Mouse (Mus musculus): Measurements from ENCODE around the gene Myo19. TPM values are rescaled to one million over a fixed set of nuclear protein-coding genes. Genes with fewer than 3 reads are reported as not detected.

The Myo19 gene
- polyA plus RNA-seq, 1 experiment, result 2.8 TPM

- Histone ChIP-seq H3K9me3 (peaks cover 2% of the 10 kb centered on the region; the same call in 1 of the 2 replicates), H3K4me3 (replicated peaks) (peak within 1 kb of the TSS; percentile 80), H3K4me1 (peaks cover 31% of the 10 kb centered on the region), H3K36me3 (replicated peaks; ENCODE audit: low read length) (no peaks in the 10 kb centered on the region), H3K27me3 (replicated peaks) (peaks cover 81% of the 10 kb centered on the region)
- TF ChIP-seq GATA1 (IDR thresholded peaks at IDR 0.05; ENCODE audit: borderline replicate concordance, low read length) (no peak), FLI1 (IDR thresholded peaks at IDR 0.05; ENCODE audit: low read length) (no peak)
These were observed 77.8 kb downstream of the Myo19 start, which contains the start of gene Car4 for GRCm38 (mm10) chr11:84957591-84958270. Gene Car4, plus strand, starts transcription at chr11:84957786.

GRCm38 (mm10) chr11:84958271-84958630, 78.3 kb downstream of the Myo19 start:
- Histone ChIP-seq H3K27me3 (replicated peaks) (peaks cover 84% of the 10 kb centered on the region), H3K4me1 (peaks cover 31% of the 10 kb centered on the region), H3K9me3 (peaks cover 2% of the 10 kb centered on the region; the same call in 1 of the 2 replicates), H3K36me3 (replicated peaks; ENCODE audit: low read length) (no peaks in the 10 kb centered on the region), H3K4me3 (replicated peaks) (peak overlapping the region; percentile 80)
- no peak for TF ChIP-seq GATA1 (IDR thresholded peaks at IDR 0.05; ENCODE audit: borderline replicate concordance, low read length)
- no peak for TF ChIP-seq FLI1 (IDR thresholded peaks at IDR 0.05; ENCODE audit: low read length)

GRCm38 (mm10) chr11:84959181-84959580, 79.2 kb downstream of the Myo19 start:
- Histone ChIP-seq H3K4me3 (replicated peaks) (no peak overlapping the region), H3K36me3 (replicated peaks; ENCODE audit: low read length) (no peaks in the 10 kb centered on the region), H3K4me1 (peaks cover 31% of the 10 kb centered on the region), H3K9me3 (peaks cover 2% of the 10 kb centered on the region; the same call in 1 of the 2 replicates), H3K27me3 (replicated peaks) (peaks cover 90% of the 10 kb centered on the region)
- no peak for TF ChIP-seq FLI1 (IDR thresholded peaks at IDR 0.05; ENCODE audit: low read length)
- TF ChIP-seq GATA1 (IDR thresholded peaks at IDR 0.05; ENCODE audit: borderline replicate concordance, low read length), result no peak

GRCm38 (mm10) chr11:84959701-84960181, 79.8 kb downstream of the Myo19 start:
- H3K4me3 ChIP-seq (replicated peaks), result peak overlapping the region; percentile 12
- H3K36me3 ChIP-seq (replicated peaks; ENCODE audit: low read length), result no peaks in the 10 kb centered on the region
- peaks cover 93% of the 10 kb centered on the region for H3K27me3 ChIP-seq (replicated peaks)
- H3K4me1 ChIP-seq, result peaks cover 34% of the 10 kb centered on the region
- TF ChIP-seq GATA1 (IDR thresholded peaks at IDR 0.05; ENCODE audit: borderline replicate concordance, low read length) (no peak), FLI1 (IDR thresholded peaks at IDR 0.05; ENCODE audit: low read length) (no peak)
- H3K9me3 ChIP-seq, result peaks cover 2% of the 10 kb centered on the region; the same call in 1 of the 2 replicates

- Histone ChIP-seq H3K27me3 (replicated peaks) (peaks cover 93% of the 10 kb centered on the region), H3K36me3 (replicated peaks; ENCODE audit: low read length) (no peaks in the 10 kb centered on the region), H3K4me3 (replicated peaks) (peak overlapping the region; percentile 12), H3K9me3 (peaks cover 2% of the 10 kb centered on the region; the same call in 1 of the 2 replicates), H3K4me1 (peaks cover 34% of the 10 kb centered on the region)
- TF ChIP-seq GATA1 (IDR thresholded peaks at IDR 0.05; ENCODE audit: borderline replicate concordance, low read length), result no peak
- no peak for TF ChIP-seq FLI1 (IDR thresholded peaks at IDR 0.05; ENCODE audit: low read length)
These were observed 80.3 kb downstream of the Myo19 start for GRCm38 (mm10) chr11:84960291-84960690.

- Histone ChIP-seq H3K4me3 (replicated peaks) (peak overlapping the region; percentile 33), H3K9me3 (peaks cover 2% of the 10 kb centered on the region; the same call in 1 of the 2 replicates), H3K4me1 (peaks cover 34% of the 10 kb centered on the region), H3K36me3 (replicated peaks; ENCODE audit: low read length) (no peaks in the 10 kb centered on the region), H3K27me3 (replicated peaks) (peaks cover 93% of the 10 kb centered on the region)
- TF ChIP-seq GATA1 (IDR thresholded peaks at IDR 0.05; ENCODE audit: borderline replicate concordance, low read length) (no peak), FLI1 (IDR thresholded peaks at IDR 0.05; ENCODE audit: low read length) (no peak)
These were observed 80.8 kb downstream of the Myo19 start for GRCm38 (mm10) chr11:84960780-84961179.

Other genes starting within 250 kb of the Myo19 start
- gene Mrm1, start 60.6 kb upstream of the Myo19 start, polyA plus RNA-seq (2012; ENCODE audit: insufficient read depth, low replicate concordance), result 1.3 and 4.3 TPM in 2 replicates
- 17.6 and 18.7 TPM in 2 replicates for gene Dhrs11, start 51.2 kb upstream of the Myo19 start, polyA plus RNA-seq (2012; ENCODE audit: insufficient read depth, low replicate concordance)
- 2.2 and 30.3 TPM in 2 replicates for gene Ggnbp2, start 9.3 kb upstream of the Myo19 start, polyA plus RNA-seq (2012; ENCODE audit: insufficient read depth, low replicate concordance)
- gene Pigw, start 137 bp downstream of the Myo19 start, polyA plus RNA-seq (2012; ENCODE audit: insufficient read depth, low replicate concordance), result 0.58 TPM in 1 of 2 replicates, not detected in the other
- gene Znhit3, start 36.2 kb downstream of the Myo19 start, polyA plus RNA-seq (2012; ENCODE audit: insufficient read depth, low replicate concordance), result 0.40 TPM in 1 of 2 replicates, not detected in the other
- gene Car4, start 77.6 kb downstream of the Myo19 start, polyA plus RNA-seq (2012; ENCODE audit: insufficient read depth, low replicate concordance), result not detected in 2 replicates

All from megakaryocyte, embryonic 14.5 days (primary cell).